Mouse (Mus musculus) limb, embryonic 14.5 days (tissue): Measurements from ENCODE around the gene Mylk4. TPM values are rescaled to one million over a fixed set of nuclear protein-coding genes. Genes with fewer than 3 reads are reported as not detected.

Source experiments
- ATAC-seq: fragments of 200-750 bp; cut with Nextera tagmentation; 2 replicates; pipeline ENCODE4 v1.8.0; 2017; ENCODE audit warnings: low read depth, moderate number of reproducible peaks, moderate TSS enrichment; ENCODE audit not compliant: low FRiP score
- DNase-seq: peaks from one replicate; pipeline ENCODE4 v3.0.0-alpha.2; 2015; ENCODE audit warnings: low spot score
- H3K27ac ChIP-seq: fragments of 300-500 bp; sonication (generic); replicated peaks from 2 replicates; pipeline ENCODE4 v1.5.1; 2014; ENCODE audit warnings: low read depth, mild to moderate bottlenecking, low read length, moderate library complexity, mixed read lengths
- H3K27me3 ChIP-seq: fragments of 300-500 bp; sonication (generic); 2 replicates; pipeline ENCODE4 v1.6.1; 2014; ENCODE audit warnings: low read length, mixed read lengths; ENCODE audit not compliant: control insufficient read depth, insufficient read depth
- H3K36me3 ChIP-seq: fragments of 300-500 bp; sonication (generic); 2 replicates; pipeline ENCODE4 v1.6.1; 2014; ENCODE audit warnings: mild to moderate bottlenecking, low read length, moderate library complexity, mixed read lengths; ENCODE audit not compliant: control insufficient read depth, insufficient read depth
- H3K4me1 ChIP-seq: fragments of 300-500 bp; sonication (generic); 2 replicates; pipeline ENCODE4 v1.6.1; 2014; ENCODE audit warnings: antibody characterized with exemption, low read length, mixed read lengths; ENCODE audit not compliant: control insufficient read depth, insufficient read depth
- H3K4me2 ChIP-seq: fragments of 300-500 bp; sonication (generic); replicated peaks from 2 replicates; pipeline ENCODE4 v1.6.1; 2014; ENCODE audit warnings: low read depth, mild to moderate bottlenecking, low read length, moderate library complexity; ENCODE audit not compliant: severe bottlenecking
- H3K4me3 ChIP-seq: fragments of 300-500 bp; sonication (generic); replicated peaks from 2 replicates; pipeline ENCODE4 v1.5.1; 2014; ENCODE audit warnings: low read length
- H3K9ac ChIP-seq: fragments of 300-500 bp; sonication (generic); 2 replicates; pipeline ENCODE4 v1.6.1; 2014; ENCODE audit warnings: mild to moderate bottlenecking, low read depth, low read length, moderate library complexity; ENCODE audit not compliant: severe bottlenecking
- H3K9me3 ChIP-seq: fragments of 300-500 bp; sonication (generic); 2 replicates; pipeline ENCODE4 v1.6.1; 2016; ENCODE audit warnings: low read length; ENCODE audit not compliant: control insufficient read depth
- POLR2A ChIP-seq: fragments of 200-500 bp; IDR thresholded peaks from 2 replicates; pipeline ENCODE4 v1.8.0; 2012; ENCODE audit warnings: inconsistent platforms, mild to moderate bottlenecking, moderate library complexity, borderline replicate concordance; ENCODE audit not compliant: insufficient read depth, insufficient read length; ENCODE audit errors: extremely low read depth
- WGBS: fragments of 180-500 bp; shearing (Covaris S2); extraction: QIAGEN DNeasy Blood & Tissue Kit; methylation state at CpG from one replicate; pipeline ENCODE4 v1.1.7; 2014; 5-methylcytosine and 5-hydroxymethylcytosine counted together
- polyA plus RNA-seq, 2 experiments: library from polyadenylated mRNA; depleted of rRNA in 1 of 2; stranded (reverse) in 1 of 2; unstranded in 1 of 2; fragments of >200 nt; fragmentation: Nextera tagmentation in 1 of 2; extraction: Ambion mirVana in 1 of 2; gene quantifications; 2 replicates each; pipeline versions ENCODE4 v1.2.1 to v1.2.3; 2012 to 2014

Gene Mylk4
- polyA plus RNA-seq, 2 experiments: 11.2 to 18.6 TPM

GRCm38 (mm10) chr13:32803701-32804345 lies 20.1 kb upstream of the Mylk4 start:
- peak overlapping the region; percentile 79 for H3K4me2 ChIP-seq
- H3K27me3 ChIP-seq: no peaks in the 10 kb centered on the region
- ATAC-seq (no peak), DNase-seq (no peak)
- no peaks in the 10 kb centered on the region for H3K9me3 ChIP-seq
- no peak overlapping the region for H3K27ac ChIP-seq
- H3K36me3 ChIP-seq: peaks cover 16% of the 10 kb centered on the region
- H3K4me3 ChIP-seq: peak overlapping the region; percentile 89
- 58% methylated on average over 4 of the region's 4 CpGs for WGBS
- 0 out of 2 replicates have a peak overlapping the region, but pooled peaks have one; percentile 83 for H3K9ac ChIP-seq
- H3K4me1 ChIP-seq: peaks cover 21% of the 10 kb centered on the region
- TF ChIP-seq POLR2A: no peak

DNA sequence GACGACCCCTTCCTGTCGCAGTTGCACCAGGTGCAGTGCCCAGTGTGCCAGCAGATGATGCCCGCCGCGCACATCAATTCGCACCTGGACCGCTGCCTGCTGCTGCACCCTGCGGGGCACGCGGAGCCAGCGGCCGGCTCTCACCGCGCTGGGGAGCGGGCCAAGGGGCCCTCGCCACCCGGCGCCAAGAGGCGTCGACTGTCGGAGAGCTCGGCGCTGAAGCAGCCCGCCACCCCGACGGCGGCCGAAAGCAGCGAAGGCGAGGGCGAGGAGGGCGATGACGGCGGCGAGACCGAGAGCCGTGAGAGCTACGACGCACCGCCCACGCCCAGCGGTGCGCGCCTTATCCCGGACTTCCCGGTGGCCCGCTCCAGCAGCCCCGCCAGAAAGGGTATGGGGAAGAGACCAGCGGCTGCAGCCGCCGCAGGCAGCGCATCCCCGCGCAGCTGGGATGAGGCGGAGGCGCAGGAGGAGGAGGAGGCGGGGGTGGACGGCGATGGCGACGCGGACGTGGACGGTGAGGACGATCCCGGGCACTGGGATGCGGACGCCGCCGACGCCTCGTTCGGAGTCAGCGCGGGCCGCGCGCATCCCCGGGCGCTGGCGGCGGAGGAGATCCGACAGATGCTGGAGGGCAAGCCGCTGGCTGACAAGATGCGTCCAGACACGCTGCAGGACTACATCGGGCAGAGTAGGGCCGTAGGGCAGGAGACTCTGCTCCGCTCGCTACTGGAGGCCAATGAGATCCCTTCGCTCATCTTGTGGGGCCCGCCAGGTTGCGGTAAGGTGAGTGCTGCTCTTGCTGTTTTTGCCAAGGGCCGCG lies 18.7 kb upstream of the Mylk4 start, which contains the start of gene D930007J09Rik:
Gene D930007J09Rik (minus strand): TSS at position 591 of the 823 bp plus-strand sequence.
- peak; percentile 21 for ATAC-seq
- Histone ChIP-seq H3K9ac (peak within 1 kb of the TSS; percentile 83), H3K27me3 (no peaks in the 10 kb centered on the region), H3K36me3 (peaks cover 12% of the 10 kb centered on the region), H3K9me3 (no peaks in the 10 kb centered on the region), H3K4me3 (peak within 1 kb of the TSS; percentile 89), H3K4me2 (peak within 1 kb of the TSS; percentile 79), H3K4me1 (peaks cover 21% of the 10 kb centered on the region), H3K27ac (peak within 1 kb of the TSS; percentile 75)
- peak; percentile 16; the same call in 1 of the 2 replicates for TF ChIP-seq POLR2A
- peak; percentile 10 for DNase-seq
- under 1% methylated on average over 58 of the region's 95 CpGs for WGBS

DNA sequence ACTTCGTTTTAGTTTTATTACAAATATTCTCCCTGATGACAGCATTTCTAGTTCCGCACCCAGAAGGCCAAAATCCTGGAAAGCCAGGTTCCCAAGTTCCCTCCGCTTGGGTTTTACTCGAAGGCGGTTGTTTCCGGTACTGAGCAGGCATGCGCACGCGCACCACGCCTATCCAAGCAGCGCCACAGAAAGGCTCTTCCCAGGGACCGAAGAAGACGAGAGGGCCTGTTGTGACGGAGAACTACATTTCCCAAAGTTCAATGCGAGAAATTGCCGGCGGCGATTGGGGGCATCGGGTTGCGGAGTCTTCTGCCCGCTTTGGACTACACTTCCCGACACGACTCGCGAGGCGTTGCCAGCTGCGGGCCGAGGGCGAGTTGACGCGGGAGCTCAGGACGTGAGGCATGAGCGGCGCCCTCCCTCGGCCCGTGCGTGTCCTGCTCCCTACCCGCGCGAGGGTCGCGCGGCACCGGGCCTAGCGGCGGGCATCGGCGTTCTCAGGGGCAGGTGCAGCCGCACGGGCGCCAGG lies 18.0 kb upstream of the Mylk4 start, which contains the start of gene Wrnip1:
Gene Wrnip1 (plus strand): TSS at position 346 of the 529 bp plus-strand sequence.
- DNase-seq: peak; percentile 99
- no peaks in the 10 kb centered on the region for H3K27me3 ChIP-seq
- ATAC-seq: peak; percentile 96
- no peaks in the 10 kb centered on the region for H3K9me3 ChIP-seq
- H3K4me3 ChIP-seq: peak within 1 kb of the TSS; percentile 89
- peak; percentile 59; the same call in 1 of the 2 replicates for TF ChIP-seq POLR2A
- WGBS: 3% methylated on average over 48 of the region's 51 CpGs
- peaks cover 25% of the 10 kb centered on the region for H3K4me1 ChIP-seq
- peaks cover 8% of the 10 kb centered on the region for H3K36me3 ChIP-seq
- peak within 1 kb of the TSS; percentile 79 for H3K4me2 ChIP-seq
- H3K9ac ChIP-seq: peak within 1 kb of the TSS; percentile 83
- H3K27ac ChIP-seq: peak within 1 kb of the TSS; percentile 76

- no peak for TF ChIP-seq POLR2A
- no peaks in the 10 kb centered on the region for H3K9me3 ChIP-seq
- no peaks in the 10 kb centered on the region for H3K27me3 ChIP-seq
- H3K4me2 ChIP-seq: peak overlapping the region; percentile 63
- no peaks in the 10 kb centered on the region for H3K36me3 ChIP-seq
- H3K4me1 ChIP-seq: peaks cover 29% of the 10 kb centered on the region
- H3K9ac ChIP-seq: no peak overlapping the region
- peak overlapping the region; percentile 89; the same call in 1 of the 2 replicates for H3K4me3 ChIP-seq
- DNase-seq (no peak), ATAC-seq (no peak)
- H3K27ac ChIP-seq: no peak overlapping the region
Measured at GRCm38 (mm10) chr13:32800859-32801258, 17.1 kb upstream of the Mylk4 start.

- Histone ChIP-seq H3K4me2 (no peak overlapping the region), H3K27me3 (no peaks in the 10 kb centered on the region), H3K36me3 (no peaks in the 10 kb centered on the region), H3K4me1 (peaks cover 25% of the 10 kb centered on the region), H3K4me3 (no peak overlapping the region), H3K27ac (no peak overlapping the region), H3K9ac (no peak overlapping the region), H3K9me3 (no peaks in the 10 kb centered on the region)
- ATAC-seq: no peak
- TF ChIP-seq POLR2A: no peak
- DNase-seq: no peak
- 66% methylated on average over 2 of the region's 2 CpGs for WGBS
Measured at GRCm38 (mm10) chr13:32799131-32799530, 15.4 kb upstream of the Mylk4 start.
